Mouse (Mus musculus): Measurements from ENCODE around the gene C1qa. TPM values are rescaled to one million over a fixed set of nuclear protein-coding genes. Genes with fewer than 3 reads are reported as not detected.

Gene C1qa
- polyA plus RNA-seq, 1 experiment = 43.7 TPM

- H3K27ac ChIP-seq (ENCODE audit: insufficient read depth, low read depth, low read length) = no peak overlapping the region
- no peaks in the 10 kb centered on the region for H3K27me3 ChIP-seq (replicated peaks; ENCODE audit: control insufficient read depth, insufficient read depth, low read length)
- DNase-seq = no peak
- no peaks in the 10 kb centered on the region for H3K36me3 ChIP-seq (ENCODE audit: control insufficient read depth, insufficient read depth, low read length)
- no peaks in the 10 kb centered on the region for H3K4me1 ChIP-seq (ENCODE audit: control insufficient read depth, insufficient read depth, low read length)
- H3K4me3 ChIP-seq (ENCODE audit: insufficient read depth, low read depth, low read length) = no peak overlapping the region
- TF ChIP-seq CTCF (conservative IDR thresholded peaks at IDR 0.05; ENCODE audit: insufficient read depth, insufficient read length, low read depth, low read length) (no peak), POLR2A (IDR thresholded peaks at IDR 0.05; ENCODE audit: low read depth, low read length) (no peak)
- 3% methylated on average over 23 of the region's 23 CpGs for WGBS
Observed at GRCm38 (mm10) chr4:136904767-136905539, 6.3 kb upstream of the C1qa start.

DNA sequence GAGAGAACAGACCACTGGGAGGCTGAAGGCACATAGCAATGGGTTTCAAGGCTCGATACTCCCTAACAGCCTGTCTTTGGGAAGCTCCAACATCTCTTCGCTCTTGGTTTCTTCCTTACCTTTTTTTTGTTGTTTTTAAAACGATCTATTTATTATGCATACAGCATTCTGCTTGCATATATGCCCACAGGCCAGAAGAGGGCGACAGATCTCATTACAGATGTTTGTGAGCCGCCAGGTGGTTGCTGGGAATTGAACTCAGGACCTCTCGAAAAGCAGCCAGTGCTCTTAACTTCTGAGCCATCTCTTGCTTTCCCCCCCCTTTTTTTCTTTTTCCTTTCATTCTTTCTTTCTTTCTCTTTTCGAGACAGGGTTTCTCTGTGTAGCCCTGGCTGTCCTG is 551 bp upstream of the C1qa start:
- TF ChIP-seq CTCF (conservative IDR thresholded peaks at IDR 0.05; ENCODE audit: insufficient read depth, insufficient read length, low read depth, low read length) = peak; percentile 30; the same call in 1 of the 2 replicates
- no peak for TF ChIP-seq POLR2A (IDR thresholded peaks at IDR 0.05; ENCODE audit: low read depth, low read length)
- Histone ChIP-seq H3K4me1 (ENCODE audit: control insufficient read depth, insufficient read depth, low read length) (no peaks in the 10 kb centered on the region), H3K36me3 (ENCODE audit: control insufficient read depth, insufficient read depth, low read length) (no peaks in the 10 kb centered on the region), H3K27ac (ENCODE audit: insufficient read depth, low read depth, low read length) (no peak overlapping the region), H3K27me3 (replicated peaks; ENCODE audit: control insufficient read depth, insufficient read depth, low read length) (no peaks in the 10 kb centered on the region), H3K4me3 (ENCODE audit: insufficient read depth, low read depth, low read length) (no peak overlapping the region)
- 62% methylated on average over 7 of the region's 7 CpGs for WGBS
- no peak for DNase-seq

- no peak for TF ChIP-seq POLR2A (IDR thresholded peaks at IDR 0.05; ENCODE audit: low read depth, low read length)
- no peak for TF ChIP-seq CTCF (conservative IDR thresholded peaks at IDR 0.05; ENCODE audit: insufficient read depth, insufficient read length, low read depth, low read length)
- H3K4me3 ChIP-seq (ENCODE audit: insufficient read depth, low read depth, low read length) = no peak overlapping the region
- H3K27ac ChIP-seq (ENCODE audit: insufficient read depth, low read depth, low read length) = no peak overlapping the region
- no peaks in the 10 kb centered on the region for H3K4me1 ChIP-seq (ENCODE audit: control insufficient read depth, insufficient read depth, low read length)
- H3K36me3 ChIP-seq (ENCODE audit: control insufficient read depth, insufficient read depth, low read length) = no peaks in the 10 kb centered on the region
- 38% methylated on average over 9 of the region's 9 CpGs for WGBS
- no peak for DNase-seq
- H3K27me3 ChIP-seq (replicated peaks; ENCODE audit: control insufficient read depth, insufficient read depth, low read length) = no peaks in the 10 kb centered on the region
Observed at GRCm38 (mm10) chr4:136898084-136898598, 462 bp downstream of the C1qa start.

GRCm38 (mm10) chr4:136896461-136896860 is 2.1 kb downstream of the C1qa start:
- DNase-seq = no peak
- TF ChIP-seq CTCF (conservative IDR thresholded peaks at IDR 0.05; ENCODE audit: insufficient read depth, insufficient read length, low read depth, low read length) = no peak
- no peak for TF ChIP-seq POLR2A (IDR thresholded peaks at IDR 0.05; ENCODE audit: low read depth, low read length)
- H3K4me3 ChIP-seq (ENCODE audit: insufficient read depth, low read depth, low read length) = no peak overlapping the region
- 31% methylated on average over 10 of the region's 10 CpGs for WGBS
- H3K4me1 ChIP-seq (ENCODE audit: control insufficient read depth, insufficient read depth, low read length) = no peaks in the 10 kb centered on the region
- H3K36me3 ChIP-seq (ENCODE audit: control insufficient read depth, insufficient read depth, low read length) = no peaks in the 10 kb centered on the region
- H3K27me3 ChIP-seq (replicated peaks; ENCODE audit: control insufficient read depth, insufficient read depth, low read length) = no peaks in the 10 kb centered on the region
- no peak overlapping the region for H3K27ac ChIP-seq (ENCODE audit: insufficient read depth, low read depth, low read length)

- no peak for TF ChIP-seq POLR2A (IDR thresholded peaks at IDR 0.05; ENCODE audit: low read depth, low read length)
- no peak for TF ChIP-seq CTCF (conservative IDR thresholded peaks at IDR 0.05; ENCODE audit: insufficient read depth, insufficient read length, low read depth, low read length)
- Histone ChIP-seq H3K36me3 (ENCODE audit: control insufficient read depth, insufficient read depth, low read length) (no peaks in the 10 kb centered on the region), H3K27ac (ENCODE audit: insufficient read depth, low read depth, low read length) (no peak overlapping the region), H3K4me3 (ENCODE audit: insufficient read depth, low read depth, low read length) (no peak overlapping the region), H3K27me3 (replicated peaks; ENCODE audit: control insufficient read depth, insufficient read depth, low read length) (no peaks in the 10 kb centered on the region), H3K4me1 (ENCODE audit: control insufficient read depth, insufficient read depth, low read length) (no peaks in the 10 kb centered on the region)
- WGBS = 2% methylated on average over 15 of the region's 15 CpGs
- DNase-seq = no peak
Observed at GRCm38 (mm10) chr4:136895861-136896260, 2.7 kb downstream of the C1qa start.

DNA sequence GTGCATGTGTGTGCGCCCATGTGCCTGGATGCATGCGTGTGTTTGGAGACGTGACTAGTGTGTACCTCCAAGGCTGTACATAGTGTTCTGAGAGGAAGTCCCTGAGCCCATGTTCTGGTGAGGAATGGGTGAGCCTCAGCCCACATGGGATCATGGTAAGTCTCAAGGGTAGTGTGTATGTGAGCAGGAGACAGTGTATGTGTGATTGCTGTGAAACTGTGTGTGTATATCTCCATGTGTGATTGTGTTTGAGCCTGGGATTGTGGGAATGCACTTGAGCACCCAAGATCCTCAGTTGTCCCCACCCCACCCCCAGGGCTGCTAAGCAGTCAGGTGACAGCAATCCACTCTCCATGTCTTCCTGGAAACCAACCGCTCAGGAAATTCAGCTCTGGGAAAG is 3.8 kb downstream of the C1qa start:
- Histone ChIP-seq H3K27ac (ENCODE audit: insufficient read depth, low read depth, low read length) (no peak overlapping the region), H3K36me3 (ENCODE audit: control insufficient read depth, insufficient read depth, low read length) (no peaks in the 10 kb centered on the region), H3K27me3 (replicated peaks; ENCODE audit: control insufficient read depth, insufficient read depth, low read length) (no peaks in the 10 kb centered on the region), H3K4me3 (ENCODE audit: insufficient read depth, low read depth, low read length) (no peak overlapping the region), H3K4me1 (ENCODE audit: control insufficient read depth, insufficient read depth, low read length) (no peaks in the 10 kb centered on the region)
- no peak for TF ChIP-seq CTCF (conservative IDR thresholded peaks at IDR 0.05; ENCODE audit: insufficient read depth, insufficient read length, low read depth, low read length)
- DNase-seq = no peak
- 76% methylated on average over 4 of the region's 4 CpGs for WGBS

- Histone ChIP-seq H3K4me3 (ENCODE audit: insufficient read depth, low read depth, low read length) (no peak overlapping the region), H3K4me1 (ENCODE audit: control insufficient read depth, insufficient read depth, low read length) (no peaks in the 10 kb centered on the region), H3K27ac (ENCODE audit: insufficient read depth, low read depth, low read length) (no peak overlapping the region), H3K36me3 (ENCODE audit: control insufficient read depth, insufficient read depth, low read length) (no peaks in the 10 kb centered on the region), H3K27me3 (replicated peaks; ENCODE audit: control insufficient read depth, insufficient read depth, low read length) (no peaks in the 10 kb centered on the region)
- WGBS = 5% methylated on average over 9 of the region's 9 CpGs
- no peak for TF ChIP-seq POLR2A (IDR thresholded peaks at IDR 0.05; ENCODE audit: low read depth, low read length)
- TF ChIP-seq CTCF (conservative IDR thresholded peaks at IDR 0.05; ENCODE audit: insufficient read depth, insufficient read length, low read depth, low read length) = peak; percentile 65
- DNase-seq = peak; percentile 23
Observed at GRCm38 (mm10) chr4:136893691-136894543, 4.7 kb downstream of the C1qa start.

Measured in kidney, adult 2 months (tissue).